Mouse (Mus musculus) thymus, adult 18-20 months (tissue): ENCODE data around the gene 6430628N08Rik.

Source experiments
- DNase-seq, 2 experiments: peaks; one replicate each; pipeline ENCODE4 v3.0.0; 2022; ENCODE audit warnings: mixed read lengths in 2 of 2

The 6430628N08Rik gene

GRCm38 (mm10) chr4:115890066-115890465 is 399 bp upstream of the 6430628N08Rik start:
- DNase-seq = no peak

GRCm38 (mm10) chr4:115894281-115894680 is 3.8 kb downstream of the 6430628N08Rik start:
- no peak for DNase-seq

- DNase-seq = no peak
Measured at GRCm38 (mm10) chr4:115897901-115898631, 7.6 kb downstream of the 6430628N08Rik start.

GRCm38 (mm10) chr4:115902816-115903215 is 12.4 kb downstream of the 6430628N08Rik start:
- peak; percentile 11 to 16 for DNase-seq

- DNase-seq = no peak
Measured at GRCm38 (mm10) chr4:115904375-115904774, 13.9 kb downstream of the 6430628N08Rik start.

GRCm38 (mm10) chr4:115905701-115906100 is 15.2 kb downstream of the 6430628N08Rik start:
- DNase-seq = no peak

GRCm38 (mm10) chr4:115906791-115907190 is 16.3 kb downstream of the 6430628N08Rik start:
- DNase-seq = no peak

- no peak for DNase-seq
Measured at GRCm38 (mm10) chr4:115907994-115908393, 17.5 kb downstream of the 6430628N08Rik start.

- no peak for DNase-seq
Measured at GRCm38 (mm10) chr4:115908641-115909040, 18.2 kb downstream of the 6430628N08Rik start.

GRCm38 (mm10) chr4:115911586-115911985 is 21.1 kb downstream of the 6430628N08Rik start:
- DNase-seq = no peak

- DNase-seq = no peak
Measured at GRCm38 (mm10) chr4:115919911-115920310, 29.4 kb downstream of the 6430628N08Rik start.

- DNase-seq = no peak
Measured at GRCm38 (mm10) chr4:115922688-115923087, 32.2 kb downstream of the 6430628N08Rik start.

GRCm38 (mm10) chr4:115923262-115923880 is 32.9 kb downstream of the 6430628N08Rik start:
- no peak for DNase-seq

GRCm38 (mm10) chr4:115927637-115928036 is 37.2 kb downstream of the 6430628N08Rik start:
- DNase-seq = no peak

GRCm38 (mm10) chr4:115931556-115932088 is 41.2 kb downstream of the 6430628N08Rik start:
- DNase-seq = no peak

- DNase-seq = no peak
Measured at GRCm38 (mm10) chr4:115935835-115936581, 45.5 kb downstream of the 6430628N08Rik start.

- DNase-seq = no peak
Measured at GRCm38 (mm10) chr4:115936646-115937045, 46.2 kb downstream of the 6430628N08Rik start.

GRCm38 (mm10) chr4:115937061-115937976 is 46.9 kb downstream of the 6430628N08Rik start:
- DNase-seq = no peak

GRCm38 (mm10) chr4:115938276-115939160 is 48.1 kb downstream of the 6430628N08Rik start:
- no peak for DNase-seq

- no peak for DNase-seq
Measured at GRCm38 (mm10) chr4:115939295-115940102, 49.0 kb downstream of the 6430628N08Rik start, which contains the start of gene Dmbx1. Gene Dmbx1 (minus strand): TSS chr4:115939926.
